Mouse (Mus musculus) ES-Bruce4 (cell line): ENCODE results near the gene Pigp. TPM values are rescaled to one million over a fixed set of nuclear protein-coding genes. Genes with fewer than 3 reads are reported as not detected.

Source experiments
- H3K27ac ChIP-seq: 2 replicates; pipeline ENCODE4 v1.5.1; 2012; ENCODE audit warnings: low read length, inconsistent platforms; ENCODE audit not compliant: insufficient read depth
- H3K27me3 ChIP-seq: 2 replicates; pipeline ENCODE4 v1.6.1; 2012; ENCODE audit warnings: mild to moderate bottlenecking, low read length, inconsistent platforms; ENCODE audit not compliant: control insufficient read depth, poor library complexity, insufficient read depth, severe bottlenecking
- H3K36me3 ChIP-seq: 2 replicates; pipeline ENCODE4 v1.6.1; 2012; ENCODE audit warnings: inconsistent platforms, mild to moderate bottlenecking, low read length, moderate library complexity; ENCODE audit not compliant: control insufficient read depth, poor library complexity, insufficient read depth, severe bottlenecking
- H3K4me1 ChIP-seq: one replicate; pipeline ENCODE4 v1.8.1; 2011; ENCODE audit warnings: low read length; ENCODE audit not compliant: control insufficient read depth, insufficient read depth
- H3K4me3 ChIP-seq: 2 replicates; pipeline ENCODE4 v1.5.1; 2011; ENCODE audit warnings: low read depth, mild to moderate bottlenecking, low read length
- H3K9ac ChIP-seq: 2 replicates; pipeline ENCODE4 v1.6.1; 2012; ENCODE audit warnings: low read depth, mild to moderate bottlenecking, inconsistent platforms; ENCODE audit not compliant: poor library complexity, severe bottlenecking
- H3K9me3 ChIP-seq: replicated peaks from 2 replicates; pipeline ENCODE4 v1.6.1; 2012; ENCODE audit warnings: mild to moderate bottlenecking, low read length, inconsistent platforms; ENCODE audit not compliant: control insufficient read depth, poor library complexity, insufficient read depth, severe bottlenecking
- CTCF ChIP-seq: IDR thresholded peaks from one replicate; pipeline ENCODE4 v1.8.1; 2011; ENCODE audit warnings: low read depth, low read length
- EP300 ChIP-seq: IDR thresholded peaks from 2 replicates; pipeline ENCODE4 v1.6.1; 2011; ENCODE audit warnings: low read depth, low read length; ENCODE audit not compliant: insufficient read depth
- POLR2A ChIP-seq: IDR thresholded peaks from one replicate; pipeline ENCODE4 v1.8.1; 2011; ENCODE audit warnings: low read length; ENCODE audit not compliant: insufficient read depth
- polyA plus RNA-seq: library from polyadenylated mRNA; stranded (reverse); fragments of >200 nt; gene quantifications from 2 replicates; pipeline ENCODE4 v1.2.4, GENCODE M21; 2011; ENCODE audit warnings: low read depth; ENCODE audit not compliant: missing spikeins, insufficient read depth, insufficient read length

Gene Pigp
- polyA plus RNA-seq, 1 experiment: 65.3 TPM

DNA sequence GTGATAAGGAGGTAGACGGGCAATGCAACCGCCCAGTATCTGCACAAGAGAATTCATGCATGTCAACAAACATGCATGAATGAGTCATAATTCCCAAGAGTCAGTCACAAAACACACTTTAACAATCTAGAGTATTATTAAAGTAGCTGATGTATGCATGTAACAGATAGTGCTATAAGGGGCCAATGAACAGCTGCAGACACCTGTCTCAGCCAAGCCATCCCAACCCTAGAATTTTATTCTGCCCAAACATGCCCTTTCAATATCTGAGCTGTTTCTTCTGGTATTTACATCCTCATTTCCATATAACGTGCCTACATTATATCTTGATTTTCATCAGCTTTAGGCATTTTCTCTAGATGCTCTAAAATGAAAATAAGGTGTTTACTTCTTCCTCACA lies 6.2 kb downstream of the Pigp start:
- Histone ChIP-seq H3K4me1 (no peaks in the 10 kb centered on the region), H3K9me3 (no peaks in the 10 kb centered on the region), H3K36me3 (no peaks in the 10 kb centered on the region), H3K27ac (no peak overlapping the region), H3K9ac (no peak overlapping the region), H3K27me3 (no peaks in the 10 kb centered on the region), H3K4me3 (no peak overlapping the region)
- TF ChIP-seq POLR2A (no peak), CTCF (no peak), EP300 (no peak)

DNA sequence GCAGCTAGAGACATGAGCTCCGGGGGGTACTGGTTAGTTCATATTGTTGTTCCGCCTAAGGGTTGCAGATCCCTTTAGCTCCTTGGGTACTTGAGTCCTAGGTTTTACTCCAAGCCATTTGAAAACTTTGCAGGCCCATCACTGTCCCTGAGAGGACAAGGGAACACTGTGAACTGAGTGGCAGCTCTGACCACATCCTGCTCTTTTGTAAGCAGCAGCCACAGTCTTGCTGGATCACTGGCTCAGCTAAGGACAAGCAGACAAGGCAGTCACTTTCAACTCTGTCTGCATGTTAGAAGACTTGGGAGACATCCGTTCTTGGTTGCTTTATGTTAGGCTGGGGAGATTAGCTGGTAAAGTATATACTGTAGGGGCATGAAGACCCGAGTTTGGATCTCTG lies 7.8 kb downstream of the Pigp start:
- TF ChIP-seq POLR2A: no peak
- TF ChIP-seq CTCF: no peak
- no peak for TF ChIP-seq EP300
- Histone ChIP-seq H3K27me3 (no peaks in the 10 kb centered on the region), H3K9ac (no peak overlapping the region), H3K27ac (no peak overlapping the region), H3K4me3 (no peak overlapping the region), H3K4me1 (no peaks in the 10 kb centered on the region), H3K9me3 (no peaks in the 10 kb centered on the region), H3K36me3 (no peaks in the 10 kb centered on the region)

DNA sequence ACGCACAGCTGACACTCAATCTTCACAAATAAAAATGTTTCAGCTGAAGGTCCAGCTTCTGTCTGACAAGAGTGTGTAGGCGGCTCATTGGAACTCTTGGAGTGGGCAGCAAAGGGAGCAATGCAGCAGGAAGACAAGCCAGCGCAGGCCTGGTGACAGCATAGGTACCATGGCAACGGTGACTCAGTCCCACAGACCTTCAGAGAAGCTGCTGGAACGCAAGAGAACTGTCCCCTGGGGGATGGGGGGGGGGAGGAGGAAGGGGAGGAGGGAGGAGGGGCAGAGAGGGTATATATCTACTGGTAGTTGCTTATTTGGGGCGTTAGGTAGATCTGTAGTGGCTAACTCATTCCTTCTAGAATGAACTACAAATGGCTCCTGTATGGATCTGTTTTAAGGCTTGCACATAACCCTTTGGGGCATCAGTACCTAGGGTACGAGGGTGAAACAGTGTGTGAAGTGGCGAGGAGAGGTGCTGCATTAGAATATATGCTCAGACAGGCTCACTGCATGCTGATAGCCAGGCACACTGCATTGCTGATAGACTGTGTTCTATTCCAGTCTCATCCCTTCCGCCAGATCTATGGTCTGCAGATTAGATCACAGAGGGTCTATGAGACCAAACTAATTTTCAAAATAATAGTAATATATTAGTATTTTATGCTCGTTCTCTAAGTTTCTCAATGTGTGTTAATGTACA lies 9.3 kb downstream of the Pigp start:
- H3K9ac ChIP-seq: no peak overlapping the region
- H3K27ac ChIP-seq: no peak overlapping the region
- H3K9me3 ChIP-seq: no peaks in the 10 kb centered on the region
- no peaks in the 10 kb centered on the region for H3K27me3 ChIP-seq
- no peaks in the 10 kb centered on the region for H3K36me3 ChIP-seq
- H3K4me1 ChIP-seq: no peaks in the 10 kb centered on the region
- no peak overlapping the region for H3K4me3 ChIP-seq
- TF ChIP-seq POLR2A (no peak), EP300 (no peak), CTCF (no peak)

DNA sequence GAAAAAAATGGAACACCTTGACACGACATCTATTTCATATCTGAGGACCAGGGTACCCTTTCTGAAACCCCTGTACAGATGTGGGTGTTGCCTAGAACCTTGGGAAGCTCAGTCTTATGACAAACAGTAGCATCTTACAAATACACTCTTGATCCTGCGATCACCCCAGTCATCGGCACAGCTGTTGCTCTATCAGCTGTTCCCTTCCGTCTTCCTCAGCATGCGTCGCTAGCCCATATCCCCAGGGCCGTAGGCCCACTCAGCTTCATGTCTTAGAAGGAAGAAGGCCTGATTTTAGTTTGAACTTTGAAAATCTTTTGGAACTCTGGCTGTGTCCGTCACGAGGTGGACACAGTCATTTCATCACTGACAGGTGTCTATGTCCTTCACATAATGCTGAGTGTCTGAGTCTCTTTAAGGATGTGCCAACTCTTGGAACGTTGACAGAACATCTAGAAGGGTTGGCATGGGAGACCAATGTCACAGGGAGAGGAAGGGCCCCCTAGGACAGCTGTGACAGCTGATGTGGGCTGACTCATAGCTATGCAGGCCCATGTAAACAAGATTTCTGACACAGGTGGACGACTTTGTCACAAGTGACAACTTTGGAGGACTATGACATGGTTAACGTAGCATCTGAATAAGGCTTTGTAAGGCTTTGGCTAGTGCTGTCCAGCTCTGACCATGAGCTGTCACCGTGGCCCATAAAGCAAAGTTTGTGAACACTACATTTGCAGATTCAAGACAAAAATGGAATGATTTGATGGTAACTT lies 10.9 kb downstream of the Pigp start:
- Histone ChIP-seq H3K36me3 (no peaks in the 10 kb centered on the region), H3K4me3 (no peak overlapping the region), H3K4me1 (no peaks in the 10 kb centered on the region), H3K27ac (no peak overlapping the region), H3K27me3 (no peaks in the 10 kb centered on the region), H3K9ac (no peak overlapping the region), H3K9me3 (no peaks in the 10 kb centered on the region)
- TF ChIP-seq CTCF (no peak), EP300 (no peak), POLR2A (no peak)

DNA sequence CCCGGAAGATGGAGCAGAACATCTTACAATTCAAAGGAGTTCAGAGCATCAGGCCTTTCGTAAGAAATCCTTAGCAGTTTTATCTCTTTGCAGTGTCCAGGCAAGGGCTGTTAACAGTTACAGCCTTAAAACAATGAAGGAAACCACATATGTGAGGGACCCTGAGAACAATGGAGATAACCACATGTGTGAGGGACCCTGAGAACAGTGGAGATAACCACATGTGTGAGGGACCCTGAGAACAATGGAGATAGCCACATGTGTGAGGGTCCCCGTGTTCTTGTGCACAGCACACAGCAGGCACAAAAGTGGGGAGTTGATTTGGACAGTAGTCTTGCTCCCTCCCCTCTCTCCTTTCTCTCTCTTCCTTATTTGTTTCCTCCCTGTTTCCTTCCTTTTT lies 13.6 kb downstream of the Pigp start:
- TF ChIP-seq CTCF: no peak
- no peak overlapping the region for H3K4me3 ChIP-seq
- no peaks in the 10 kb centered on the region for H3K4me1 ChIP-seq

DNA sequence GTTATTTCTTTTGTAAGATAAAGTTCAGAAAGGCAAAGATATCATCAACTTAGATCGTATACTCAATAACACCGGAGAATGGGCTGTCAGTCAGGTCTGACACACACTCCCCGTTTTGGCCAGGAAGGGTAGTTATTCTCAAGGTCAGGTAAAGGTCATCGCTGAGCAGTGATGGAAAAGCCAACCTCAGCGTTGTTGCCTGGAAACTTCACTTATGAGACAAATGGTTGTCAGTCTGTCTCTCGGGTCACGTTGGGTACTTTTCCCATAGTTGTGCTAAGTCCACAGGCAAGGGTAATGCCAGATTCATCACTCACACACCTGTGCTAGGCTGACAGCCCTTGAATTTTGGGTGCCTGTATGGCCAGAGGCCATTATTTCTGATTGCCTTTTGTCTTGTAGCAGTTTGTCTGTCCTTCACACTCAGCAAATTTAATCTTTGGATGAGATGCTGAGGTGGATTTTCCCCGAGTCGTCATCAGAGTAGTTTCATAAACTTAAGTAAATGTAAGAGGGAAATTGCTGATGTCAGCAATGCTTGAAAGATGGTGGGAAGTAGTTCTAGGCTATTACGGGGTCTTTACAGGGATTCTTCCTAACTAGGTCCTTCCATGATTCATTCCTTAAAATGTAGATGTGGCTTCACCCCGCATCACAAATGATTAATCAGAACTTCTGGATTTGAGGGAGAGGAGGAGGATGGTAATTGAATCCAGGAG lies 14.7 kb downstream of the Pigp start:
- no peak overlapping the region for H3K27ac ChIP-seq
- H3K4me1 ChIP-seq: no peaks in the 10 kb centered on the region
- H3K9me3 ChIP-seq: no peaks in the 10 kb centered on the region
- no peaks in the 10 kb centered on the region for H3K27me3 ChIP-seq
- no peak overlapping the region for H3K9ac ChIP-seq
- H3K36me3 ChIP-seq: no peaks in the 10 kb centered on the region
- TF ChIP-seq POLR2A: no peak
- TF ChIP-seq CTCF: no peak
- TF ChIP-seq EP300: no peak
- H3K4me3 ChIP-seq: no peak overlapping the region

More for the DNA sequence above, 13.6 kb downstream of the Pigp start:
- no peaks in the 10 kb centered on the region for H3K36me3 ChIP-seq
- H3K9ac ChIP-seq: no peak overlapping the region
- no peaks in the 10 kb centered on the region for H3K27me3 ChIP-seq
- H3K9me3 ChIP-seq: no peaks in the 10 kb centered on the region
- H3K27ac ChIP-seq: no peak overlapping the region
